Mouse (Mus musculus): ENCODE results near the gene Sgsm2.

GRCm38 (mm10) chr11:74857756-74858155 lies 39.1 kb downstream of the Sgsm2 start:
- TF ChIP-seq CTCF (IDR thresholded peaks at IDR 0.05; ENCODE audit: extremely low read depth, insufficient read depth, insufficient read length, insufficient replicate concordance) (no peak), POLR2A (IDR thresholded peaks at IDR 0.05; ENCODE audit: low read depth, low read length) (no peak)

All from spleen, adult 2 months (tissue).